Mouse (Mus musculus): ENCODE measurements around the gene BC035044.

DNA sequence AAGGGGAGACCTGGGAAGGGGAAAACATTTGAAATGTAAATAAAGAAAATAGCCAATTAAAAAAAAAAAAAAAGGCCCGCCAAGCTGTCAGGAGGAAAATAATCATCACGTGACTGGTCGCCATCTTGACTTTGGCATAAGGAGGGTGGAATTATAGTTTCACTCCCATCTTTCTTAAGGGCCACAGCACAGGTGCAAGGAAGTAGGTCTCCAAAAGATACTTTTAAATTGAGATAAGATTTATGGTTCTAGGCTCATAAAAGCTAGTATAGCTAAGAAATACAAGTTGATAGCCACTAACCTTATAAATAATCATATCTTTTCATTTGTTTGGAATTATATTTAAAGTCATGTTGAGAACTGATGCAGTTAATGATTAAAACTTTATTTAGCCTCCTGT is 36.0 kb downstream of the BC035044 start:
- no peak for TF ChIP-seq CTCF (conservative IDR thresholded peaks at IDR 0.05; ENCODE audit: insufficient read depth, insufficient read length, low read depth, low read length)
- no peak for TF ChIP-seq POLR2A (IDR thresholded peaks at IDR 0.05; ENCODE audit: low read depth, low read length)

Data from kidney, adult 2 months (tissue).